Mouse (Mus musculus): ENCODE results near the gene Spns2.

- TF ChIP-seq CTCF (IDR thresholded peaks at IDR 0.05; ENCODE audit: low read depth, low read length) (no peak), POLR2A (IDR thresholded peaks at IDR 0.05; ENCODE audit: borderline replicate concordance, low read depth, low read length) (no peak)
These were observed 32.2 kb upstream of the Spns2 start for GRCm38 (mm10) chr11:72521598-72522541.
